Mouse (Mus musculus): Measurements from ENCODE around the gene Ptprs. TPM values are rescaled to one million over a fixed set of nuclear protein-coding genes. Genes with fewer than 3 reads are reported as not detected.

Ptprs gene
- polyA plus RNA-seq, 1 experiment: 56.8 TPM

GRCm38 (mm10) chr17:56512310-56512709 lies 36.0 kb upstream of the Ptprs start, which contains the start of gene Znrf4:
Gene Znrf4 (minus strand): TSS chr17:56512431.
- H3K27me3 ChIP-seq (ENCODE audit: control insufficient read depth, insufficient read depth, insufficient read length): peaks cover 7% of the 10 kb centered on the region
- no peak within 1 kb of the TSS for H3K4me3 ChIP-seq (ENCODE audit: insufficient read depth, poor library complexity, severe bottlenecking)

GRCm38 (mm10) chr17:56511707-56512090 lies 35.4 kb upstream of the Ptprs start:
- Histone ChIP-seq H3K27me3 (ENCODE audit: control insufficient read depth, insufficient read depth, insufficient read length) (peaks cover 2% of the 10 kb centered on the region), H3K36me3 (ENCODE audit: control insufficient read depth, insufficient read depth) (no peaks in the 10 kb centered on the region), H3ac (ENCODE audit: control insufficient read depth, insufficient read length, low read depth) (no peak overlapping the region), H3K4me3 (ENCODE audit: insufficient read depth, poor library complexity, severe bottlenecking) (no peak overlapping the region), H3K79me3 (ENCODE audit: low read depth) (no peaks in the 10 kb centered on the region), H3K79me2 (ENCODE audit: control insufficient read depth, insufficient read depth) (no peaks in the 10 kb centered on the region)
- no peak for TF ChIP-seq MYOD1 (IDR thresholded peaks at IDR 0.05; ENCODE audit: control insufficient read depth, insufficient read length, low read depth)
- no peak for TF ChIP-seq CTCF (IDR thresholded peaks at IDR 0.05; ENCODE audit: control insufficient read depth, insufficient read depth, insufficient read length)
- TF ChIP-seq CEBPB (IDR thresholded peaks at IDR 0.05; ENCODE audit: low read depth): no peak
- TF ChIP-seq MYOG (IDR thresholded peaks at IDR 0.05; ENCODE audit: control insufficient read depth, extremely low read depth, insufficient read length): no peak
- TF ChIP-seq MAX (IDR thresholded peaks at IDR 0.05): no peak
- no peak for TF ChIP-seq USF1 (IDR thresholded peaks at IDR 0.05; ENCODE audit: low read depth)
- no peak for TF ChIP-seq FOSL1 (IDR thresholded peaks at IDR 0.05; ENCODE audit: insufficient read depth, low read length, poor library complexity, severe bottlenecking)

More at GRCm38 (mm10) chr17:56512310-56512709, 36.0 kb upstream of the Ptprs start, which contains the start of gene Znrf4:
- H3K36me3 ChIP-seq (ENCODE audit: control insufficient read depth, insufficient read depth): no peaks in the 10 kb centered on the region
- no peaks in the 10 kb centered on the region for H3K79me2 ChIP-seq (ENCODE audit: control insufficient read depth, insufficient read depth)
- H3K79me3 ChIP-seq (ENCODE audit: low read depth): no peaks in the 10 kb centered on the region
- H3ac ChIP-seq (ENCODE audit: control insufficient read depth, insufficient read length, low read depth): no peak within 1 kb of the TSS
- TF ChIP-seq USF1 (IDR thresholded peaks at IDR 0.05; ENCODE audit: low read depth): no peak
- no peak for TF ChIP-seq MYOG (IDR thresholded peaks at IDR 0.05; ENCODE audit: control insufficient read depth, extremely low read depth, insufficient read length)
- TF ChIP-seq FOSL1 (IDR thresholded peaks at IDR 0.05; ENCODE audit: insufficient read depth, low read length, poor library complexity, severe bottlenecking): no peak
- no peak for TF ChIP-seq MAX (IDR thresholded peaks at IDR 0.05)
- no peak for TF ChIP-seq CTCF (IDR thresholded peaks at IDR 0.05; ENCODE audit: control insufficient read depth, insufficient read depth, insufficient read length)
- no peak for TF ChIP-seq CEBPB (IDR thresholded peaks at IDR 0.05; ENCODE audit: low read depth)
- TF ChIP-seq MYOD1 (IDR thresholded peaks at IDR 0.05; ENCODE audit: control insufficient read depth, insufficient read length, low read depth): no peak

GRCm38 (mm10) chr17:56510970-56511706 lies 34.9 kb upstream of the Ptprs start:
- H3K27me3 ChIP-seq (ENCODE audit: control insufficient read depth, insufficient read depth, insufficient read length): no peaks in the 10 kb centered on the region
- no peaks in the 10 kb centered on the region for H3K36me3 ChIP-seq (ENCODE audit: control insufficient read depth, insufficient read depth)

GRCm38 (mm10) chr17:56510473-56510969 lies 34.2 kb upstream of the Ptprs start:
- Histone ChIP-seq H3K79me3 (ENCODE audit: low read depth) (no peaks in the 10 kb centered on the region), H3K27me3 (ENCODE audit: control insufficient read depth, insufficient read depth, insufficient read length) (no peaks in the 10 kb centered on the region), H3K4me3 (ENCODE audit: insufficient read depth, poor library complexity, severe bottlenecking) (no peak overlapping the region), H3ac (ENCODE audit: control insufficient read depth, insufficient read length, low read depth) (no peak overlapping the region), H3K36me3 (ENCODE audit: control insufficient read depth, insufficient read depth) (no peaks in the 10 kb centered on the region), H3K79me2 (ENCODE audit: control insufficient read depth, insufficient read depth) (no peaks in the 10 kb centered on the region)
- no peak for TF ChIP-seq MAX (IDR thresholded peaks at IDR 0.05)
- no peak for TF ChIP-seq FOSL1 (IDR thresholded peaks at IDR 0.05; ENCODE audit: insufficient read depth, low read length, poor library complexity, severe bottlenecking)
- no peak for TF ChIP-seq MYOG (IDR thresholded peaks at IDR 0.05; ENCODE audit: control insufficient read depth, extremely low read depth, insufficient read length)
- TF ChIP-seq MYOD1 (IDR thresholded peaks at IDR 0.05; ENCODE audit: control insufficient read depth, insufficient read length, low read depth): no peak
- TF ChIP-seq CTCF (IDR thresholded peaks at IDR 0.05; ENCODE audit: control insufficient read depth, insufficient read depth, insufficient read length): no peak
- TF ChIP-seq CEBPB (IDR thresholded peaks at IDR 0.05; ENCODE audit: low read depth): no peak
- TF ChIP-seq USF1 (IDR thresholded peaks at IDR 0.05; ENCODE audit: low read depth): no peak

More at GRCm38 (mm10) chr17:56510970-56511706, 34.9 kb upstream of the Ptprs start:
- H3K79me3 ChIP-seq (ENCODE audit: low read depth): no peaks in the 10 kb centered on the region
- no peak overlapping the region for H3ac ChIP-seq (ENCODE audit: control insufficient read depth, insufficient read length, low read depth)
- TF ChIP-seq CTCF (IDR thresholded peaks at IDR 0.05; ENCODE audit: control insufficient read depth, insufficient read depth, insufficient read length): no peak
- no peak for TF ChIP-seq MAX (IDR thresholded peaks at IDR 0.05)
- no peak for TF ChIP-seq CEBPB (IDR thresholded peaks at IDR 0.05; ENCODE audit: low read depth)
- no peak for TF ChIP-seq MYOD1 (IDR thresholded peaks at IDR 0.05; ENCODE audit: control insufficient read depth, insufficient read length, low read depth)
- no peak for TF ChIP-seq FOSL1 (IDR thresholded peaks at IDR 0.05; ENCODE audit: insufficient read depth, low read length, poor library complexity, severe bottlenecking)
- H3K4me3 ChIP-seq (ENCODE audit: insufficient read depth, poor library complexity, severe bottlenecking): no peak overlapping the region
- H3K79me2 ChIP-seq (ENCODE audit: control insufficient read depth, insufficient read depth): no peaks in the 10 kb centered on the region

- no peaks in the 10 kb centered on the region for H3K36me3 ChIP-seq (ENCODE audit: control insufficient read depth, insufficient read depth)
- no peaks in the 10 kb centered on the region for H3K79me3 ChIP-seq (ENCODE audit: low read depth)
- H3ac ChIP-seq (ENCODE audit: control insufficient read depth, insufficient read length, low read depth): no peak overlapping the region
- no peaks in the 10 kb centered on the region for H3K27me3 ChIP-seq (ENCODE audit: control insufficient read depth, insufficient read depth, insufficient read length)
- H3K79me2 ChIP-seq (ENCODE audit: control insufficient read depth, insufficient read depth): no peaks in the 10 kb centered on the region
- H3K4me3 ChIP-seq (ENCODE audit: insufficient read depth, poor library complexity, severe bottlenecking): no peak overlapping the region
- TF ChIP-seq MYOD1 (IDR thresholded peaks at IDR 0.05; ENCODE audit: control insufficient read depth, insufficient read length, low read depth) (no peak), MAX (IDR thresholded peaks at IDR 0.05) (no peak), FOSL1 (IDR thresholded peaks at IDR 0.05; ENCODE audit: insufficient read depth, low read length, poor library complexity, severe bottlenecking) (no peak), CTCF (IDR thresholded peaks at IDR 0.05; ENCODE audit: control insufficient read depth, insufficient read depth, insufficient read length) (no peak), CEBPB (IDR thresholded peaks at IDR 0.05; ENCODE audit: low read depth) (no peak), USF1 (IDR thresholded peaks at IDR 0.05; ENCODE audit: low read depth) (no peak)
Measured at GRCm38 (mm10) chr17:56509707-56510472, 33.6 kb upstream of the Ptprs start.

Data from C2C12 (cell line).